Mouse (Mus musculus) liver, embryonic 14.5 days (tissue): ENCODE results near the gene Gins1. TPM values are rescaled to one million over a fixed set of nuclear protein-coding genes. Genes with fewer than 3 reads are reported as not detected.
"Not testable (repeated sequence)": the region's sequence is repeated elsewhere in the genome, so short reads cannot be mapped to it uniquely, and the experiment has no call there.

Experiments
- ATAC-seq: fragments of 200-750 bp; cut with Nextera tagmentation; 2 replicates; pipeline ENCODE4 v1.8.0; 2017; ENCODE audit warnings: moderate number of reproducible peaks, mild to moderate bottlenecking, moderate library complexity; ENCODE audit not compliant: insufficient read depth
- DNase-seq, 3 experiments: peaks; one replicate each; pipeline ENCODE4 v3.0.0-alpha.2; 2012 to 2013; ENCODE audit warnings: low read depth in 3 of 3, low spot score in 3 of 3
- H3K27ac ChIP-seq: fragments of 300-500 bp; sonication (generic); 2 replicates; pipeline ENCODE4 v1.5.1; 2014; ENCODE audit warnings: moderate library complexity, mild to moderate bottlenecking, control low read depth, inconsistent platforms
- H3K27me3 ChIP-seq: fragments of 300-500 bp; sonication (generic); 2 replicates; pipeline ENCODE4 v1.6.1; 2014; ENCODE audit warnings: mild to moderate bottlenecking, low read length, moderate library complexity; ENCODE audit not compliant: control insufficient read depth, insufficient read depth
- H3K36me3 ChIP-seq: fragments of 300-500 bp; sonication (generic); replicated peaks from 2 replicates; pipeline ENCODE4 v1.6.1; 2014; ENCODE audit warnings: low read depth; ENCODE audit not compliant: control insufficient read depth, insufficient read depth
- H3K4me1 ChIP-seq, 2 experiments: fragments of 200-500 bp in 1 of 2; fragments of 300-500 bp in 1 of 2; sonication (generic) in 1 of 2; replicated peaks; 2 replicates each; pipeline ENCODE4 v1.6.1; 2012 to 2014; ENCODE audit warnings: antibody characterized with exemption in 1 of 2, inconsistent platforms in 1 of 2, low read length in 1 of 2; ENCODE audit not compliant: control insufficient read depth in 2 of 2, insufficient read depth in 2 of 2
- H3K4me2 ChIP-seq: fragments of 300-500 bp; sonication (generic); 2 replicates; pipeline ENCODE4 v1.6.1; 2014; ENCODE audit warnings: low read depth, mild to moderate bottlenecking, control low read depth, moderate library complexity
- H3K4me3 ChIP-seq, 2 experiments: fragments of 200-500 bp in 1 of 2; fragments of 300-500 bp in 1 of 2; sonication (generic) in 1 of 2; 2 replicates each; pipeline ENCODE4 v1.5.1; 2012 to 2014; ENCODE audit warnings: low read depth in 2 of 2, low read length in 2 of 2, mild to moderate bottlenecking in 2 of 2, control low read depth in 1 of 2, inconsistent platforms in 1 of 2, moderate library complexity in 1 of 2; ENCODE audit not compliant: insufficient read depth in 1 of 2
- H3K9ac ChIP-seq: fragments of 300-500 bp; sonication (generic); replicated peaks from 2 replicates; pipeline ENCODE4 v1.6.1; 2014; ENCODE audit warnings: mild to moderate bottlenecking, control low read depth, moderate library complexity
- H3K9me3 ChIP-seq: fragments of 300-500 bp; sonication (generic); 2 replicates; pipeline ENCODE4 v1.6.1; 2016; ENCODE audit warnings: low read length, mixed read lengths; ENCODE audit not compliant: control insufficient read depth
- CTCF ChIP-seq: IDR thresholded peaks from 2 replicates; pipeline ENCODE4 v1.5.1; 2016; ENCODE audit warnings: antibody characterized with exemption, low read depth, control low read depth
- EP300 ChIP-seq: IDR thresholded peaks from 2 replicates; pipeline ENCODE4 v1.6.1; 2016; ENCODE audit warnings: antibody characterized with exemption, low read depth
- WGBS: fragments of 180-500 bp; shearing (Covaris S2); extraction: QIAGEN DNeasy Blood & Tissue Kit; methylation state at CpG from one replicate; pipeline ENCODE4 v1.1.7; 2014; ENCODE audit not compliant: insufficient replicate concordance; 5-methylcytosine and 5-hydroxymethylcytosine counted together
- polyA plus RNA-seq, 2 experiments: library from polyadenylated mRNA; depleted of rRNA in 1 of 2; stranded (reverse) in 1 of 2; unstranded in 1 of 2; fragments of >200 nt; fragmentation: Nextera tagmentation in 1 of 2; extraction: Ambion mirVana in 1 of 2; gene quantifications; 2 replicates each; pipeline versions ENCODE4 v1.2.1 to v1.2.3; 2012 to 2014

Gene Gins1
- polyA plus RNA-seq, 2 experiments: 30.7 to 48.5 TPM

- no peak overlapping the region for H3K27ac ChIP-seq
- H3K4me2 ChIP-seq: no peak overlapping the region
- H3K9ac ChIP-seq: no peak overlapping the region
- no peaks in the 10 kb centered on the region for H3K4me1 ChIP-seq
- no peaks in the 10 kb centered on the region for H3K9me3 ChIP-seq
- DNase-seq (no peak), ATAC-seq (no peak)
- peaks cover 10% of the 10 kb centered on the region for H3K36me3 ChIP-seq
- H3K4me3 ChIP-seq: no peak overlapping the region
- no peaks in the 10 kb centered on the region for H3K27me3 ChIP-seq
- 81% methylated on average over 5 of the region's 5 CpGs for WGBS
- TF ChIP-seq CTCF (no peak), EP300 (no peak)
Observed at GRCm38 (mm10) chr2:150944017-150944416, 38.8 kb downstream of the Gins1 start.

- 89% methylated on average over 5 of the region's 5 CpGs for WGBS
- H3K4me1 ChIP-seq, H3K4me3 ChIP-seq, H3K9ac ChIP-seq, H3K27me3 ChIP-seq, H3K27ac ChIP-seq, H3K9me3 ChIP-seq, H3K4me2 ChIP-seq, H3K36me3 ChIP-seq, DNase-seq, ATAC-seq: not testable (repeated sequence)
Observed at GRCm38 (mm10) chr2:150947341-150947740, 42.1 kb downstream of the Gins1 start.

- not testable (repeated sequence) for H3K4me3 ChIP-seq, H3K4me1 ChIP-seq, H3K27ac ChIP-seq, H3K27me3 ChIP-seq, H3K9ac ChIP-seq, H3K9me3 ChIP-seq, DNase-seq, H3K36me3 ChIP-seq, H3K4me2 ChIP-seq, ATAC-seq
- 85% methylated on average over 12 of the region's 12 CpGs for WGBS
Observed at GRCm38 (mm10) chr2:150947880-150948611, 42.8 kb downstream of the Gins1 start.

GRCm38 (mm10) chr2:150948786-150949185, 43.6 kb downstream of the Gins1 start:
- WGBS: 80% methylated on average over 5 of the region's 5 CpGs
- Histone ChIP-seq H3K36me3 (peaks cover 10% of the 10 kb centered on the region), H3K9ac (no peak overlapping the region), H3K9me3 (no peaks in the 10 kb centered on the region), H3K27me3 (no peaks in the 10 kb centered on the region), H3K27ac (no peak overlapping the region), H3K4me1 (no peaks in the 10 kb centered on the region), H3K4me3 (no peak overlapping the region), H3K4me2 (no peak overlapping the region)
- DNase-seq (no peak), ATAC-seq (no peak)
- no peak for TF ChIP-seq CTCF
- TF ChIP-seq EP300: no peak

- WGBS: 78% methylated on average over 3 of the region's 3 CpGs
- Histone ChIP-seq H3K4me3 (no peak overlapping the region), H3K4me2 (no peak overlapping the region), H3K9ac (no peak overlapping the region), H3K27me3 (no peaks in the 10 kb centered on the region), H3K4me1 (no peaks in the 10 kb centered on the region), H3K27ac (no peak overlapping the region), H3K9me3 (no peaks in the 10 kb centered on the region), H3K36me3 (peaks cover 8% of the 10 kb centered on the region)
- no peak for ATAC-seq
- no peak for DNase-seq
- no peak for TF ChIP-seq CTCF
- no peak for TF ChIP-seq EP300
Observed at GRCm38 (mm10) chr2:150949652-150950051, 44.5 kb downstream of the Gins1 start.
